Mouse (Mus musculus) retina, embryonic 14.5 days (tissue): Measurements from ENCODE around the gene Sf3a3.

Experiments
- DNase-seq: peaks from one replicate; pipeline ENCODE4 v3.0.0-alpha.2; 2015; ENCODE audit warnings: low spot score

The Sf3a3 gene

GRCm38 (mm10) chr4:124781361-124781760 is 66.8 kb downstream of the Sf3a3 start:
- no peak for DNase-seq
